Mouse (Mus musculus) heart, adult 2 months (tissue): ENCODE data around the gene Wbp1l.

Experiments
- CTCF ChIP-seq: fragments of 200-600 bp; IDR thresholded peaks from 2 replicates; pipeline ENCODE4 v1.8.1; 2022; ENCODE audit warnings: antibody characterized with exemption, mild to moderate bottlenecking, moderate library complexity
- POLR2A ChIP-seq: fragments of 200-500 bp; IDR thresholded peaks from 2 replicates; pipeline ENCODE4 v1.6.1; 2011; ENCODE audit warnings: mild to moderate bottlenecking, low read depth, low read length, control low read depth; ENCODE audit not compliant: insufficient read depth

- TF ChIP-seq CTCF (no peak), POLR2A (no peak)
Observed at GRCm38 (mm10) chr19:46625519-46625918, 26.6 kb downstream of the Wbp1l start.
